Mouse (Mus musculus): ENCODE measurements at regions not wholly inside any gene's neighbourhood (a gene's known extent, or its start where the extent isn't known, plus 50 kb on each side); places are given as distances from the start of the nearest gene placed in this dataset.

DNA sequence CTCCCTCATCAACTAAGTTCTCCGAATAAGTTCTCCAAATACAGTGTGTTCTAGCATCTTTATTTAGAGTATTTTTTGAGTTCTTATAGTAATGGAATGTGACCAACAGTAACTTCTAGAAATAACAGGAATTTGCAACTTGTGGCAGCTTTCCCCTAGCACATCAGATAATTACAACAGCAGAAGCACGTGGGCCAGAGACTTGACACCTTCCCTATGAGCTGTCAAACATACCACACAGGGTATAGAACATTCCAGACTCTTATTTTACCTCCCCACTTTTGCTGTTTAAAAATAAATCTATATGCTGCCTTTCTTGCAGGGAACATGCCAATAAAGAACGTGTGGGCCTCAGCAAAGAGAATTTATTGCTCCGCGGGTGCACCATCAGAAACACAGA, 77.4 kb upstream of the Commd8 start:
- no peak for DNase-seq (ENCODE audit: low spot score)

DNA sequence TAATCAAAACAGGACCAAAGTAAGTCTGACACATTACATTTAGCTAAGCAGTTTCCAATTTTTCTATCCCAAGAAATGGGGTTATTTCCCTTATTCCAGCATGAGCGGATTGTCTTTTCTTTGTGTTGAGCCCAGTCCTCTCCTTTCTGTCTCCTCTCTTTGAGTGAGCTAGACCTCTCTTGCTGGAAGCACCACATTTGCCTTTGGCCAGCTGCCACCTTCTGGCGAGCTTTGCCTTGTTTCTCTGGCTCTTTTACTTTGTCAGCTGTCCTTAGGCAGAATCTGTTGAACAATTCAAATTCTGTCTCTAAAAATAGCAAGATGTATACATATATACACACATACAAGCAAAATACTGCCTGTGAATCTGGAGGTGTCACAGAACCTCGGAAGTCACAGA, 76.1 kb upstream of the Commd8 start:
- DNase-seq (ENCODE audit: low spot score) = peak; percentile 45

DNA sequence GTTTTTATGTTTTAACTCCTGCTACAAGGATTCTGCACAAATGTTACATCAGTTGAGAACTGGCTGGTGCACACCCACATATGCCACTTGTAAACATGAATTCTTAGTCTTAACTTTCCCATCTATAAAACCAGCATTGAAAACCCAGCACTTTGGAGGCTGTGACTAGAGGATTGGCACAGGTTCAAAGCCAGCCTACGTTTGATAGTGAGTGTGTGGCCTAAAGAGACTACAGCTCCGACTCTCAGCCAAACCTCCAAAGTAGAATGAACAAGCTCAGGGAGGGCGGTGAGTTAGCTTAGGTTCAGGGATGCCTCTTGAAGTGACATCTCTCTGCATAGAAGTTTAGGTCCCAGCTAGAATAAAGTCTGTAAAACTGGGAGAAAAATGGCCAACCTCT, 75.0 kb upstream of the Commd8 start:
- DNase-seq (ENCODE audit: low spot score) = no peak

DNA sequence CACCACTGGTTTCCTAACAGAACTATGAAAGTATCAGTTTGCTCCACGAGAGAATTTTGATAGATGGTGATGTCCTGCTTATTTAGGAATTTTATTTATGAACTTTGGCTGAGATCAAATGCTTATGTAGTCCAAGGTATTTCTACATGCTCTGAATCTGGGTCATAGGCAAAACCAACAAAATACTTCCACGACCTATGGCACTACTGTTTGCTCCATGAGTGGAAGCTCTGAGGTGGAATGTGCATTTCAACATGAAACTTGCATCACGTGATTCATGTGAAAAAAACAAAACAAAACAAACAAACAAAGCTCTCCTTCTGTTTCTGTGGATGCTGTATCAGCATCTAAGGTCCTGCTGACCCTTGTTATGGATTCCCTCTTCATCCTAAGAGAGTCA, 73.5 kb upstream of the Commd8 start:
- no peak for DNase-seq (ENCODE audit: low spot score)

DNA sequence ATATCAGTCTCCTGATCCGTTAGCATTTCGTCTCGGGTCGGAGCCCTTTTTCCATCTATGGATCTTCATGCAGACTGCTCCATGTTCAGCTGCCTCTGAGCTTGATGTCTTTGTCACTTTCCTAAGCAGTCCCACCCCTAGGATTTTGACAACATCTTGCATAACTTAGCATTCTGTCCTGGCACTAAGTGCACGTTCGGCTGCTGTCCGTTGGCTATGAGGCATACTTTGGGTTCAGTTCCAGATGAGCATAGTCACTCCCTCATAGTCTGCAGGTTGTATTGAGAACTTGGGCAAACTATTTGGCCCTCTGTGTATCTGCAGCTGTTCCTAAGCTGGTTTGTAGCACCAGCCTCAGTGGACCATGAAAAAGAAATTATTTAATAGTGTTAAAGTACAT, 72.3 kb upstream of the Commd8 start:
- DNase-seq (ENCODE audit: low spot score) = no peak

DNA sequence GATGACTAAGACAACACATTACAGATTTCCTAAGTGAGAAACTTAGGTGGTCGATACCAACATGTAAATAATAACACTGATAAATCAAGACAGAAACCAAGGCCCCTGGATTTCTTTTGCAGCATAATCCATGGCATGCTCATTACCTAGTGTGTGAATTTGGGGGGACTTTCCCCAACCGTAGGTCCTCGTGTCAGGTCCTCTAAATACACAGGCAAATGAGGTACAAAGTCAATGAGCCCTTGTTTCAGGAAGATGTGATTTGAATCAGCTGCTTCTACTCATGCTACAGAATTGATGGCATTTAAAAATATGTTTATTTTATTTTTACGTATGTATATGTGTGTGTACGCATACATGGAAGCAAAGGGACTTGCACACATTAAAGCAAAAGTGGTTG, 59.0 kb upstream of the Commd8 start:
- no peak for DNase-seq (ENCODE audit: low spot score)

DNA sequence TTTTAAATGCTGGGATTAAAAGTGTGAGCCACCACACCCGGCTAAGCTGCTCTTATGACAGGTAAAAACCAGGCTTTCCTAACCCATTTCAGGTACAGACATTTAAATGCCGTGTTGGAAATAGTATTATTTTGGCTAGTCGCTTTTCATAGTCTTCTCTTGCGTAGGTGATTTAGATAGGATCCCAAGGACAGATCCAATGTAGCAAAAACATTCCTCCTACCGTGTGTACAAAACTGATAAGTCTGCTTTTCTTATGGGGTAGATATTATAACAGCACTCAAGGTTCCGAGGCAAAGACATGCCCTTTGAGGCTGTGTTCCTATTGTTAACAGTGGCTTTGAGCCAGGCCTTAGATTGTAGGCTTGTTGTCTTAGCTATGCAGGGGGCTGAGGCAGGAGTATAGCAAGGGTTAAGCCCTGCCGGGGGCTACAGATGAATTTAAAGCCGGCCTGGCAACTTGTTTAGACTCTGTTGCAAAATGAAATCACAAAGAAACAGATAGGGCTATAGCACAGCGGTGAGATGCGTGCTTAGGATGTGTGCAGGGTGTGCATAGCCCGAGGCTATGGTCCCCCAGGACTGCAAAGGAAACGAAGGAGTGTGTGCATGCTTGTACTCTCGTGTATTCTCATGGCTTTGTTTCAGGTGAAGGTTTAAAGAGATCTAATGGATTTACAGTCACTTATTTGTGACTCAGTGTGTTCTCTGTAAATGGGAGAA, 57.7 kb upstream of the Commd8 start:
- no peak for DNase-seq (ENCODE audit: low spot score)

DNA sequence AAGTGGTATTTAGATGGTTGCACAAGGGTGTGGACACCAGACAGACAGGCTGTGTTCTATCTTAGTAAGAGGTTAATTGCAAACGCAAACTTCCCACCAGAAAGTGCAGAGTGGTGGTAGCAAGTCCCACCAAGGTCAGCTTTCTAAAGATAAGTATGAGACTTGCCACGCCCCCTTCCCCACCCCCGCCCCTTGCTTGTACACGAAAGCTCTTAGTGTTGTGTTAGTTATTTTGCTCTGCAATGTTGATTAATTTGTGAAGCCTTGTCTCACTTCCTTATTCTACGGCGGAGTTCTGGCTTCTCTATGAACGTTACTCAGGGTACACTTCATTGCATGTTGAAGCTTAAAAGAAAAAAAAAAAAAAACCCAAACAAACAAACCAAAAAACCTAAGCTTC, 57.1 kb upstream of the Commd8 start:
- DNase-seq (ENCODE audit: low spot score) = no peak

DNA sequence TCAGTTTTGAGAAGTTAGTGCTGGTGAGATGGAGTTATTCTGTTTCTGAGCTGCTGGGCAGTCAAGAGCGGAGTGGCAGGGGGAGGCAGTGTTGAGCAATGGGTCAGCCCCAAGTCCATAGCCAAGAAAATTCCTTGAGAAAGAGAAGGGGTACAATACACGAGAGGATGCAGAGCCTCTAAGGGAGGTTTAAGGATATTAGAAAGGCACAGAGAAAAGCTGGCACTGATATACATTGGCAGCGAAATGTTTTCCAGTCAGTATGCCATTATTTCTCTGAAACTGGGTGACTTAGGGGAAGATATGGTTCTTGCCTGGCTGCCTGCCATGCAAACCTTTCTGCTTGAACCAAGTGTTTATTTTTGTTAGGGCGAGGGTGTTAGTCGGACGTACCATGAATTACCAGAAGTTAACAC, 56.6 kb upstream of the Commd8 start:
- no peak for DNase-seq (ENCODE audit: low spot score)

DNA sequence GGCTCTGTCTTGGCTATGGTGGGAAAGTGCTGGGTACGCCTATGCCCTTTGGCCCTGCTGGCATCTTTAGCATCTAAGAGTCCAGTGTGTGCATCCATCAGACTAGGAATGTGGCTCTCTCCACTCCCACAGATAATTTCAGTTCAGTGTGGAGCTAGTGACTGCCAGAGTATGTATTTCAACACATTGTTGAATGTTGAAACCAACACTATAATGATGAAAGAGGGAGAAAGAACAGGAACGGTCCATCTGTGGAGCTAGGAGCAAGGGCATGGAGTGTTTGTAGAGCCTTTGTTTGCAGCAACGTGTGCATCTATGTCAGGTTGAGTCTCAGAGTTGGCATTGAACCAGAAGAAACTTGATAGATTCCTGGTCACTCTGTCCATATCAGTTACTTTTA, 54.9 kb upstream of the Commd8 start:
- DNase-seq (ENCODE audit: low spot score) = no peak

DNA sequence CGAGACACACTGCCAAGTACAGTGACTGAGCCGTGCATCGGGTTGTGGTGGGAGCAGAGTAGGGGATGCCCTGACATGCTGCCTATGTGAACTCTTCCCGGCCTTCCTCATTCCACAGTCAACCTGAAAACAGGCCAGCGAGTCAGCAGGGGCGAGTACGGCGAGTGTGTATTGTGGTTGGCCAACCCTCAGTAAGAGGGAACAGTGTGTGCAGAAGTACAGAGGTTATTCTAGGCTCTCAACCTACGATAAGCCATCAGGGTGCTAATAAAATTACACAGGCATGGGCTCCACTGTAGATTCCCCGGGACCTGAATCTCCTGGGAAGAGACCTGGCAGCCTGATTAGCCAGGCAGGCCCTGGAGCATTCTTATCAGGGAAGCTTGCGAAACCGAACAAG, 51.7 kb upstream of the Commd8 start:
- no peak for DNase-seq (ENCODE audit: low spot score)

DNA sequence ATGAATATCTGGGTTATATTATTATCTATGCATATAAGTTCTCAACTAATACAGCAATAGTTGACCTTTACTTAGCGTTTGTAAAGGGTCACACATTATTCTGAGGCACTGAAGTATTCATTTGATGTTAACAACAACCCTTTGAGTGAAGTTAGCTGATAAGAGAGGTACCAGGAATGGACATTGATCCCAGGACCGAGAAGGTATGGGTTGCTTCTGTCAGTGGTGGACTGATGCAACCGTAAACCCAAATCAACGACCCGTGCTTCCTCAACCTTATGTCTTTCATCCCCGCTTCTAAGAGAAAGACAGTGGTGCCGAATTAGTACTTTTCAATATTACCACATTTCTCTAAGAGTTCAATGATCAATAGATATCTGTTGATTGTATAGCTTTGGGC, 51.3 kb upstream of the Commd8 start:
- no peak for DNase-seq (ENCODE audit: low spot score)

Data from layer of hippocampus, adult 9-10 months (tissue).